Mouse (Mus musculus) lung, postnatal 0 days (tissue): ENCODE data around the gene Itpr2.

Source experiments
- CTCF ChIP-seq: IDR thresholded peaks from 2 replicates; pipeline ENCODE4 v1.5.1; 2016; ENCODE audit warnings: antibody characterized with exemption, mild to moderate bottlenecking
- EP300 ChIP-seq: IDR thresholded peaks from 2 replicates; pipeline ENCODE4 v1.6.1; 2016; ENCODE audit warnings: antibody characterized with exemption, mild to moderate bottlenecking, control low read depth

DNA sequence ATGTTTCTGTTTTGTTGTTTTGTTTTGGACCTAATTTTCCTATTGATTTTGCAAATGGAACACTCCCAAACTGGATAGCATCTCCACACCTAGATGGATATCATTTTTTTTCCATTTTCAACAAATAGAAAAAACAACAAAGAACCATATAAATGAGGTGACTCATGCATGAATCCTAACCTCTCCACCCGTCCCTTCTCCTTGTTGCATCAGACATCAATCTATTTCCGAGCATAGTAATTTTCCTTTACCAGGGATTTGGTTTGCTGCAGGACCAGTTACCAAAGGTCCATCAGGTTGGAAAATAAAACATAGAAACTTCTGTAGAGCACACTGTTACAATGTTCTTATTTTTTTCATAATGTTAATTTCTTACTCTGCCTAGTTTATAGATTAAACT is 17.0 kb upstream of the Itpr2 start:
- TF ChIP-seq CTCF (no peak), EP300 (no peak)
